Mouse (Mus musculus): ENCODE measurements around the gene Coq2. TPM values are rescaled to one million over a fixed set of nuclear protein-coding genes. Genes with fewer than 3 reads are reported as not detected.
A peak's percentile ranks its signal among the peaks of the same experiment; 100 is the strongest.

Gene Coq2
- polyA plus RNA-seq, 1 experiment from 2014 or later = 68.5 TPM

DNA sequence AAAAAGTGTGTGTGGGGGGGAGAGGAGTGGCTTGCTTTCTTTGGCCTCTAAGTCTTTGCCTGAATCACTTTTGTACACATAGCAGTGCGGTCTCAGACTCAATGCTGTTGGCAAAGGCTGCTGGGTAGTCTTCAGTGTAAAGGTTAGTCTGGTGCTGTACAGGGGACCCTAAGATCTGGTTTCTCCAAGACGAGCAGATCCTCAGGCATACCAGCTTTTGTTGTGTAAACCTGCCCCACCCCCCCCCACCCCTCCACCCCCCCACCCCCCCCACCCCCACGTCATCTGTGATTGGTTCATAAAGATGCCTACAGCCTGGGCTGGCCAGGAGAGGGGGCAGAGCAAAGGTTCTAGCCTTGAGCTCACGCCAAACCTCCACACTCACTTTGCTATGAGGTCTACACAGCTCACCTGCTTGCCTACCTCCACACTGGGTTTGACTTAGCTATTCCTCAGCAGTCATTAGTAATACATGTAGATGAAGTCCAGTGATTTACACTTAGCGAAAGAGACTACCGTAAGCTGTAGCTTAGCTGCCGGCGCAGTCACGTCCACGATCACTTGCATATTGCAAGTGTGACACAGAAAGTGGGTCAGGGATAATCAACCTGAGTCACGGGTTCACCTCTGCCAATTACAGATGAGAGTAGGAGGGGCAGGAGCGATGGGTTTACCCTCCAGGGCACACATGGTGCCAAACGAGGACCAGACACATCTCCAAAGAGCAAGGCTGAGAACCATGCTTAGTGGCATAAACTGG is 26.1 kb upstream of the Coq2 start:
- H3K36me3 ChIP-seq (ENCODE audit: insufficient read depth, low read length) = no peaks in the 10 kb centered on the region
- no peaks in the 10 kb centered on the region for H3K4me1 ChIP-seq (ENCODE audit: insufficient read depth, low read length)
- no peaks in the 10 kb centered on the region for H3K9me3 ChIP-seq (ENCODE audit: low read length)
- WGBS = 78% methylated on average over 13 of the region's 13 CpGs
- no peak overlapping the region for H3K4me2 ChIP-seq (replicated peaks; ENCODE audit: low read depth, low read length)
- no peak for ATAC-seq (ENCODE audit: low FRiP score, low TSS enrichment)
- H3K4me3 ChIP-seq (ENCODE audit: low read length) = no peak overlapping the region
- H3K27ac ChIP-seq (ENCODE audit: low read length) = no peak overlapping the region
- H3K9ac ChIP-seq (replicated peaks; ENCODE audit: low read length) = no peak overlapping the region
- H3K27me3 ChIP-seq (ENCODE audit: insufficient read depth, low read length) = no peaks in the 10 kb centered on the region

DNA sequence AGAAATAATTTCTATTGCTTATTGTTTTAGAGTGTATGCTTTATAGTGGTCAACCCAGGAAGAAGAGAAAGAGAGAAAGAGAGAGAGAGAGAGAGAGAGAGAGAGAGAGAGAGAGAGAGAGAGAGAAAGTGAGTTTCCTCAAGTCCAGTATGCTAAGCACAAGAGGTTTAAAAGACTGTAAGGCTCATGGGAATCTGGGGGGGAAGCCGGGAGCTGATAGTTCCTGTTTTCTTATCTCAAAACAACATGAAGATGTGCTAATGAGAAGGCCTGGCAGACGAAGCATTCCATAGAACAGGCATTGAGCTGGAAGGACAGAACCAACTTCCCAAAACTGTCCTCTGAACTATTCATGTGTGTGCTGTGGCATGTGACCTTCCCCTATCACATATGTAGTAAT is 22.9 kb upstream of the Coq2 start:
- no peaks in the 10 kb centered on the region for H3K27me3 ChIP-seq (ENCODE audit: insufficient read depth, low read length)
- no peak overlapping the region for H3K27ac ChIP-seq (ENCODE audit: low read length)
- H3K4me1 ChIP-seq (ENCODE audit: insufficient read depth, low read length) = no peaks in the 10 kb centered on the region
- no peak overlapping the region for H3K9ac ChIP-seq (replicated peaks; ENCODE audit: low read length)
- 71% methylated on average over 2 of the region's 2 CpGs for WGBS
- H3K9me3 ChIP-seq (ENCODE audit: low read length) = no peaks in the 10 kb centered on the region
- H3K4me3 ChIP-seq (ENCODE audit: low read length) = no peak overlapping the region
- no peak for ATAC-seq (ENCODE audit: low FRiP score, low TSS enrichment)
- H3K4me2 ChIP-seq (replicated peaks; ENCODE audit: low read depth, low read length) = no peak overlapping the region
- no peaks in the 10 kb centered on the region for H3K36me3 ChIP-seq (ENCODE audit: insufficient read depth, low read length)

DNA sequence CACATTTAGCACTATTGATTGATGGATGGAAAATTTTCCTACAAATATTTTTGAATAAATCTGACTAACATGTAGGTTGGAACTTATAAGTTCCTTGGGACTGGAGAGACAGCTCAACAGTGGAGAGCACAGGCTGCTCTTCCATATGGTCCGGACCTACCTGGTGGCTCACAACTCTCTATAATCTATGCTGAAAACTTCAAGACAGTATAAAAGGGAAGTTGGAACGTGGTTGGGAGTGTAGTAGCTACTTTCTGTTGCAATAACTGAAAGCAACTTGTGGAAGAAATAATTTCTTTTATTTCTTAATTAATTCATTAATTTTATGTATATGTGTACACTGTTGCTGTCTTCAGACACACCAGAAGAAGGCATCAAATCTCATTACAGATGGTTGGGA is 22.5 kb upstream of the Coq2 start:
- ATAC-seq (ENCODE audit: low FRiP score, low TSS enrichment) = no peak
- Histone ChIP-seq H3K4me2 (replicated peaks; ENCODE audit: low read depth, low read length) (no peak overlapping the region), H3K27me3 (ENCODE audit: insufficient read depth, low read length) (no peaks in the 10 kb centered on the region), H3K9ac (replicated peaks; ENCODE audit: low read length) (no peak overlapping the region), H3K4me1 (ENCODE audit: insufficient read depth, low read length) (no peaks in the 10 kb centered on the region), H3K4me3 (ENCODE audit: low read length) (no peak overlapping the region), H3K36me3 (ENCODE audit: insufficient read depth, low read length) (no peaks in the 10 kb centered on the region), H3K9me3 (ENCODE audit: low read length) (no peaks in the 10 kb centered on the region), H3K27ac (ENCODE audit: low read length) (no peak overlapping the region)
- WGBS = 79% methylated on average over 2 of the region's 2 CpGs

DNA sequence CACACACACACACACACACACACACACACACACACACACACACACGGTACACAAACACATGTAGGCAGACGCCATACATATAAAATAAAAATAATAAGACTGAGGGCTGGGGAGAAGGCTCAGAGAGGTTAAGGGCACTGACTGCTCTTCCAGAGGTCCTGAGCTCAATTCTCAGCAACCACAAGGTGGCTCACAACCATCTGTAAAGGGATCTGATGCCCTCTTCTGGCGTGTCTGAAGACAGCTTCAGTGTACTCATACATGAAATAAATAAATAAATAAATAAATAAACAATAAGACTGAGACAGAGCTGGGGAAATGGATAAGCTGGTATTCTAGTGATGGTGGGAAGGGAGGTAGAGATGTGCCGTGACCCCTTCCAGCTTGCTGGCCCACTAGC is 10.7 kb upstream of the Coq2 start:
- no peak for ATAC-seq (ENCODE audit: low FRiP score, low TSS enrichment)
- 75% methylated on average over 4 of the region's 4 CpGs for WGBS
- Histone ChIP-seq H3K4me2 (replicated peaks; ENCODE audit: low read depth, low read length) (no peak overlapping the region), H3K4me3 (ENCODE audit: low read length) (no peak overlapping the region), H3K9ac (replicated peaks; ENCODE audit: low read length) (no peak overlapping the region), H3K27ac (ENCODE audit: low read length) (no peak overlapping the region), H3K27me3 (ENCODE audit: insufficient read depth, low read length) (no peaks in the 10 kb centered on the region), H3K36me3 (ENCODE audit: insufficient read depth, low read length) (no peaks in the 10 kb centered on the region), H3K9me3 (ENCODE audit: low read length) (no peaks in the 10 kb centered on the region), H3K4me1 (ENCODE audit: insufficient read depth, low read length) (no peaks in the 10 kb centered on the region)

DNA sequence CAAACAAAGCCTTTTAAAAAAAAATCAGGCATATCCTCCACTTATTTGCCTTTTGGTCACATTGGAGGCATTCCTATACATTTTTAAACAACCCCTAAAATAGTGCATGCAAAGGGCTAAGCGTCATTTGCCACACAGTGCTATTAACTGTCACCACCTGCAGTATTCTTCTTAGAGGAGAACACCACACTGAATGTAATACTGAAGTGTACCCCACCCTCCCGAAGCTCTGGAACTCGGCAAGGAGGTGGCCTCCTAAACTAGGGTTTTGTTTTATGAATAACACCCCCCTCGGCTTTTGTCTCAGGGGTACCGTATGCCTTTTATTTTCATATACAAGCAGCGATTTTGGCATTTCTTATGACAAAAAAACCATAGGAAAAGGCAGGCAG is 5.6 kb upstream of the Coq2 start:
- H3K4me2 ChIP-seq (replicated peaks; ENCODE audit: low read depth, low read length) = no peak overlapping the region
- no peak overlapping the region for H3K9ac ChIP-seq (replicated peaks; ENCODE audit: low read length)
- ATAC-seq (ENCODE audit: low FRiP score, low TSS enrichment) = no peak
- H3K4me1 ChIP-seq (ENCODE audit: insufficient read depth, low read length) = no peaks in the 10 kb centered on the region
- H3K36me3 ChIP-seq (ENCODE audit: insufficient read depth, low read length) = no peaks in the 10 kb centered on the region
- WGBS = 71% methylated on average over 6 of the region's 6 CpGs
- no peaks in the 10 kb centered on the region for H3K9me3 ChIP-seq (ENCODE audit: low read length)
- no peak overlapping the region for H3K4me3 ChIP-seq (ENCODE audit: low read length)
- H3K27ac ChIP-seq (ENCODE audit: low read length) = no peak overlapping the region
- no peaks in the 10 kb centered on the region for H3K27me3 ChIP-seq (ENCODE audit: insufficient read depth, low read length)

DNA sequence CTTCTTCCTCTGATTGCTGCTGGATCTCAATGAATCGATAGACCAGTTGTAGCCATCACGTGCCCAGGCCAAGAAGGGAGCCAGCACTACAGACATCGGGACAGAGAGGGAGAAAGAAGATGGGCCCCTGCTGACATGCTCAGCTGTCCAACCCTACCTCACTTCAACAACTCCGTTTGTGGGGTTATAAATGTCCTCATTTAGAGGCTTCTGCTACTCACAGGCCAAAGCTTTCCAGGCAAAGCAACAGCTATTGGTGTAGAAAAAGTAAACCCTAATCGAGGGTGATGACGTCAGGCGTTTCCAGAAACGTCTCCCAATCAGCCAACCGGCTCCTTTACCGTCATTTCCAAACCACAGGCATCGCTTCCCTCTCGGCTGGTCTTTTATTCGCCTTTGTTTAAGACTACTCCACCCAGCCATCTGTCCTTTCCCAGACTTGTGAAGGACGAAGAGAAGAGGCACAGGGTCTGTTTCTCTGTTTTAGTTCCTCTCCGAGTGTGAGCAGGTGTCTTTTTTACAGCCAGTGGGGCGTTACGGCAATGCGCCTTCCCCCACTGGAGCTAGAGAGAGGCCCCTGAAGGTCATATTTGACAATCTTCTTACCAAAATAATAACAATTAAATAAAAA is 5.1 kb upstream of the Coq2 start:
- ATAC-seq (ENCODE audit: low FRiP score, low TSS enrichment) = no peak
- no peak overlapping the region for H3K27ac ChIP-seq (ENCODE audit: low read length)
- H3K4me3 ChIP-seq (ENCODE audit: low read length) = no peak overlapping the region
- H3K36me3 ChIP-seq (ENCODE audit: insufficient read depth, low read length) = no peaks in the 10 kb centered on the region
- no peaks in the 10 kb centered on the region for H3K27me3 ChIP-seq (ENCODE audit: insufficient read depth, low read length)
- H3K9ac ChIP-seq (replicated peaks; ENCODE audit: low read length) = no peak overlapping the region
- H3K4me1 ChIP-seq (ENCODE audit: insufficient read depth, low read length) = no peaks in the 10 kb centered on the region
- 48% methylated on average over 18 of the region's 18 CpGs for WGBS
- no peaks in the 10 kb centered on the region for H3K9me3 ChIP-seq (ENCODE audit: low read length)
- H3K4me2 ChIP-seq (replicated peaks; ENCODE audit: low read depth, low read length) = no peak overlapping the region

DNA sequence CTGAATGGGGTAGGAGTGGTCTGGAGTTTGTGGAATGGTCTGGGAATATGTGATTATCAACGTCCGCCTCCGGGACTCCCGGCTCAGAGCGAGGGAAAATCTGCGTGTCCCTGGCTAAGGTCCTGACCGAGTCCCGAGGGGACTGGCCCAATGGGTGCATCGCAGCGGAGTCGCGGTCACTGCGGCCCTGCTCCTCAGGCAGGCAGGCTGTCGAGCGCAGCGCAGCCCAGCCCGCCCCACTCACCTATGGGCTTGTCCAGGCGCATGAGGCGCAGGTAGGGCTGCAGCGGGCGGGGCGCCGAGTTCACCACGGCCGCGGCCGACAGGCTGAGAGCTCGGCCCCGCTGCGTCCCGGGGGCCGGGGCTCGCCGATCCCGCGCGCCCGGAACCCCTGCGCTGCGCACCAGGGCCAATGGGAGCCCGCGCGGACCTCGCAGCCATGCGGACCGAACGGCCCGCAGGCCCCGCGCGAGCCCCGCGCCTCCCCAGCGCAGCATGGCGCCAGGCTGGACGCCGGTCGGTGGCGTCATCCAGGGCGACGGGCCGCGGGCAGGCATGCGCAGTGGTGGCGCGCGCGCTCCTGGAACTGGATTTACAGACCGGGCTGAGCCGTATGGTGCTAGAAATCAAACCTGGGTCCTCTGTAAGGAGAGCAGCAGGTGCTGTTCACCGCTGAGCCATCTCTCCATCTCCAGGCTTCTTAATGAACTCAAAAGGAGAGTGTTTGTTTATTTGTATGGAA is 1.0 kb downstream of the Coq2 start:
- H3K4me3 ChIP-seq (ENCODE audit: low read length) = peak overlapping the region; percentile 86
- peaks cover 22% of the 10 kb centered on the region for H3K4me1 ChIP-seq (ENCODE audit: insufficient read depth, low read length)
- H3K36me3 ChIP-seq (ENCODE audit: insufficient read depth, low read length) = peaks cover 3% of the 10 kb centered on the region; the same call in 1 of the 2 replicates
- WGBS = under 1% methylated on average over 71 of the region's 71 CpGs
- peak overlapping the region; percentile 56; the same call in 1 of the 2 replicates for H3K27ac ChIP-seq (ENCODE audit: low read length)
- peak overlapping the region; percentile 84 for H3K9ac ChIP-seq (replicated peaks; ENCODE audit: low read length)
- H3K4me2 ChIP-seq (replicated peaks; ENCODE audit: low read depth, low read length) = peak overlapping the region; percentile 84
- H3K27me3 ChIP-seq (ENCODE audit: insufficient read depth, low read length) = no peaks in the 10 kb centered on the region
- no peaks in the 10 kb centered on the region for H3K9me3 ChIP-seq (ENCODE audit: low read length)
- ATAC-seq (ENCODE audit: low FRiP score, low TSS enrichment) = peak; percentile 95

DNA sequence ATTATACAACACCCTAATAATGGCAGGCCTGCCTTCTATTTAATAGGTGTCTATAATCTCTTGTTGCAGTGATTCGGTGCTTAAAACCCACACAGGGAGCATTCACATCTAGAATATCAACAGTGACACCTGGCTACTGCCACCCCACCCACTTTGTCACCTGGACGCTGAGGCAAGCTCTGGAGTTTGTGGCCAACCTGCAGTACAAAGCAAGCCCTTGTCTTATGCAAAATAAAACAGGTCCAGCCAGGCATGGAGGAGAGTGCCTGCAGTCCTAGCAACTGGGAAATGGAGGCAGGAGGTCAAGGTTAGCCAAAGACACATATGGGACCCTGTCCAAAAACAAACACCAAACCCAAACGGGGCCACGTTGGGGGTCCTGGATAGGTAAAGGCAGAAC is 2.5 kb downstream of the Coq2 start:
- Histone ChIP-seq H3K4me1 (ENCODE audit: insufficient read depth, low read length) (peaks cover 22% of the 10 kb centered on the region), H3K9me3 (ENCODE audit: low read length) (no peaks in the 10 kb centered on the region), H3K4me3 (ENCODE audit: low read length) (no peak overlapping the region), H3K27me3 (ENCODE audit: insufficient read depth, low read length) (no peaks in the 10 kb centered on the region), H3K9ac (replicated peaks; ENCODE audit: low read length) (no peak overlapping the region), H3K36me3 (ENCODE audit: insufficient read depth, low read length) (peaks cover 3% of the 10 kb centered on the region; the same call in 1 of the 2 replicates), H3K4me2 (replicated peaks; ENCODE audit: low read depth, low read length) (no peak overlapping the region), H3K27ac (ENCODE audit: low read length) (no peak overlapping the region)
- 78% methylated on average over 4 of the region's 4 CpGs for WGBS
- ATAC-seq (ENCODE audit: low FRiP score, low TSS enrichment) = no peak

DNA sequence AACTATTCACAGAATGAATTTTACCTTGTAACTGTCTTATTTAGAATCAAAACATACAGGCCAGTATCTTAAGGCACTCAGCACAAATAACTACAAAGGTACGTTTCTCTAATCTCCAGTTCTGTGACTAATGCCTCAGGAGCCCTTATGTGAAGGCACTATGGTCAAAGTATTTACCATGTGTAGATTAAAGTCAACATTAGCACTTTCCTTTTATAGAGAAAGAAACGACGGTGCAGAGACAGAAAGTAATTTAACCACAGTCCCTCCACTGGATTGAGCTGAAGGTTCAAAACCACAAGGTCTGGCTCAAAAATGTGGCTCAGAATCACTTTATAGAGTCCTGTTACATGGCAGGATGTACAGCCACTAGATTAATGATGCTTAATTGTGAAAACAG is 3.0 kb downstream of the Coq2 start:
- no peak for ATAC-seq (ENCODE audit: low FRiP score, low TSS enrichment)
- Histone ChIP-seq H3K4me2 (replicated peaks; ENCODE audit: low read depth, low read length) (no peak overlapping the region), H3K4me1 (ENCODE audit: insufficient read depth, low read length) (peaks cover 22% of the 10 kb centered on the region), H3K9ac (replicated peaks; ENCODE audit: low read length) (no peak overlapping the region), H3K36me3 (ENCODE audit: insufficient read depth, low read length) (peaks cover 3% of the 10 kb centered on the region; the same call in 1 of the 2 replicates), H3K9me3 (ENCODE audit: low read length) (no peaks in the 10 kb centered on the region), H3K27ac (ENCODE audit: low read length) (no peak overlapping the region), H3K27me3 (ENCODE audit: insufficient read depth, low read length) (no peaks in the 10 kb centered on the region), H3K4me3 (ENCODE audit: low read length) (no peak overlapping the region)
- WGBS = 73% methylated on average over 3 of the region's 3 CpGs

DNA sequence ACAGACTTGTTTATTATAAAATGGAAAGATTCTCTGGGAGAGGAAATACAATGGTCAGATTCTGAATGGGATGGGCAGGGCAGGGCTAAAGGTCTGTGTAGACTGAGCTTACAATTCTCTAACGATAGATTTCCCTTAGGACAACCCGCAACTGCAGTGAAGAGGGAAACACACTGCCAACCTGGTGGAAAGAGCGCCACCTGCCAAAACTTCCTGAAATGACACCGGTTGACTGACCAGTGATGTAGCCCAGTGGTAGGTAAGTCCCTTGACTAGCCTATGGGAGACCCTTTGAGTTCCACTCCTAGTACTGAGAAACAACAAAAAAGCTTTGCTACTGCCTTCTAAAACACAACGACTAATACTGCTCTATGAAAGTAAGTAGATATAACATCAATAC is 3.5 kb downstream of the Coq2 start:
- Histone ChIP-seq H3K9me3 (ENCODE audit: low read length) (no peaks in the 10 kb centered on the region), H3K27ac (ENCODE audit: low read length) (no peak overlapping the region), H3K27me3 (ENCODE audit: insufficient read depth, low read length) (no peaks in the 10 kb centered on the region), H3K9ac (replicated peaks; ENCODE audit: low read length) (no peak overlapping the region), H3K4me1 (ENCODE audit: insufficient read depth, low read length) (peaks cover 22% of the 10 kb centered on the region), H3K36me3 (ENCODE audit: insufficient read depth, low read length) (peaks cover 3% of the 10 kb centered on the region), H3K4me2 (replicated peaks; ENCODE audit: low read depth, low read length) (no peak overlapping the region), H3K4me3 (ENCODE audit: low read length) (no peak overlapping the region)
- 34% methylated on average over 5 of the region's 5 CpGs for WGBS
- no peak for ATAC-seq (ENCODE audit: low FRiP score, low TSS enrichment)

All from kidney, embryonic 16.5 days (tissue).